Mouse (Mus musculus) retina, adult 2 months (tissue): ENCODE data around the gene Cdkl4.
"Not testable (repeated sequence)": the region's sequence is repeated elsewhere in the genome, so short reads cannot be mapped to it uniquely, and the experiment has no call there.

Source experiments
- DNase-seq: peaks from one replicate; pipeline ENCODE4 v3.0.0-alpha.2; 2012; ENCODE audit warnings: low read depth, low spot score

The Cdkl4 gene

DNA sequence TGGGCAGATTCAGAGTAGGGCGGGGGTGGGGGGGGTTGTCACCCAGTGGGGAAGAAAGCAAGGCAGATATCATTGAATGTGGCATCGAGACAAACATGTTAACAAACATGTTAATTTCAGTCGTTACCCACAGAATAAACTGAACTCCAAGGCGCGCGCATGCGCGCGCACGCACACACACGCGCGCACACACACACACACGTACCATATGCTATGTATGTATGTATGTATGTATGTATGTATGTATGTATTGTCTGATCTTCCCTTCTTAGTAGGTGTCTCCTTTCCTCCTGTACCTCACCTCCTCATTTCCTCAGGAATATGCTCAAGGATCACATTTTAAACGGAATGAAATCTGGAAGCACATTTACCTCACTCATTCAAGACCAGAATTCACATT is at the start of gene Cdkl4:
Cdkl4 (minus strand) TSS at position 175 of the 400 bp plus-strand sequence.
- DNase-seq: no peak

DNA sequence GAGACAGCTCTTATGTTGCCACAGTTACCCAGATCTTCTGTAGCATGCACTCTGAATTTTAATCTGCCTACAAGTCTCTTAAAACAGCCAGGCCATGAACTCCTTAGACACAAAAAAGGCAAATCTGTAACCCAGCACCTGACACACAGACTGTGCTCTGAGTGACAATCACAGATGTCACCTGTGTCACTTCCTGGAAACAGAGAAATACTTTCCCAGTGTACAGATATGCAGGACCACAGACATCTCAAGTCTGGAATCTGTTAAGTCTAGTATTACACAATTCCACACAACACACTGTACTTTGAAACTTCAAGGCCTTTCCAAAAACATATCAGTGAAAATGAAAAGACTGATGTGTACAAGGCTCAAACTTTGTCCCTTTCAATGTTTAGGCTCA is 47.4 kb upstream of the Cdkl4 start:
- DNase-seq: no peak

DNA sequence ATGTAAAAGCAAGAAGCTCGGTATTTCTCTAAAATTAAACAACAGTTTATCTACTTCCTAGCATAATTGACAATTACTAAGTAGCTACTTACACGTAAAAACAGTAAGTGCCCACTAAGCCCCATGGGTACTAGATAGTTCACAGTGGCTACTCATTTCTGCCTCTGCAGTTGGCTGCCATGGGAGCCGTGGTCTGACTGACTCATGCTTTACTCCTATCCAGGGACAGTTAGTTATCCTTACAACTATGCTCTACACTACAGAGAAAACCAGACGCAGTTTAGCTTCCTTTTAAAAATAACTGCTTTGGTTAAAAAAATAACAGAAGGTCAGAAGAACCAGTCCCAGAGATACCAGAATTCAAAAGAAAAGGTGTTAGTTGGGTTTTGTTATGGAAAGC is 44.1 kb upstream of the Cdkl4 start:
- no peak for DNase-seq

DNA sequence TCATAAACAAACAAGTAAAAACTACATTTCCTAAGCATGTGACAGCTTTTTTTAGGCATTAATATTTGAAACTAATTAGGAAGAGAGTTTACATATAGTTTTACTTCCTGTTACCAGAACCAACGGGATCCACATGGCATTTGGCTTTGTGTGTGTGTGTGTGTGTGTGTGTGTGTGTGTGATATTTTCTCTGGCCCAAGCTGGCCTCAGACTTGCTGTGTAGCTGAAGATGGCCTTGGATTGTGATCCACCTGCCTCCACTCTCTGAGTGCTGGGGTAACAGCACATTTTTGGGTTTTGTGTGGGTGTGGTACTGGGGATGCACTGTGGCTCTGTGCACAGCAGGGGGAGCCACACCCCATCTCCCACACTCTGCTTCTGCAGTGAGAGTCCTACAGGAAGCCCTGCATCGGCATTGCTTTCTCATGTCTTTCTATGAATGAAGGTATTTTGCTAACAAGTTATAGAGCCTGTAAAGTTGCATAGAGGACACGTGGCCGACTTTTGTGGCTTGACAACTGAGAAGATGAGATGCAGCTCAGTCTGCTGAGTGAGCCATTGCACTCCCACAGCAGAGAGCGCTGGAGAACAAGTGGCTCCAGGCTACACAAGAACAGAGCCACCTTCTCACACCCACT is 43.3 kb upstream of the Cdkl4 start:
- DNase-seq: peak; percentile 16

DNA sequence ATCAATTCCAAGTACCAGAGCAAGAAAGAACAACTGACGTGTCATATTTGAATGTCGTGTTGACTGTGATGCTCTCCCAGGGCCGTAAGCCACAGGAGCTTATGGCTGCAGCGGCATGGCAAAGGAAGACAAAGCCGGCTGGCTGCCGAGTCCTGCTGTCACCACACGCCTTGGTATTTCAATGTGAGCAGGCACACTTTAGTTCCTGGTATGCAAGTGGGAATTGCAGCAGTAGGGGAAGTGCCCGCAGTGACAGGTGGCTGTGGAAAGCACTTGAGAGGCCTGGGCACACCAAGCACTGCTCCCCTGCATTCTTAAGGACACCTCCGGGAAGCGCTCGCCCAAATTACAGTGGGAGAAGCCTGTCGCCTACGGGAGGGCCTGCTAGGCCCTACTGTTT is 41.9 kb upstream of the Cdkl4 start:
- no peak for DNase-seq

DNA sequence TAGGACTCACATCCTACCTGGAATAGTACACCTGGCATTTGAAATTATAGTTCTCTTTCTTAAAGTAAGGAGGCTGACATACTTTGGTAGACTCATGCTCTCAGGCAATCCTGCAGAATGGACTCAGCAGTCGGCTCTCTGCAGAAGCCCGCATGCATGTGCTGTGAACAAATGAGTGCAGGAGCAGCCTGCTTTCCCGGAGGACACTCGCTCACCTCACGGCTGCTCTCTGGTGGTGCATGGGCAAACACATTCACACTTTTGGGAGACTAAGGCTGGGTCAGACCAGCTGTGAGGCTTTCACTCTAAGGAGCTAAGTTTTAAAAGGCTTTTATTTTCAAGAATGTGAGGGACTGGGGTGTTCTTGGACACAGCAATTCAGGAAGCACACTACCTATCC is 41.3 kb upstream of the Cdkl4 start:
- no peak for DNase-seq

DNA sequence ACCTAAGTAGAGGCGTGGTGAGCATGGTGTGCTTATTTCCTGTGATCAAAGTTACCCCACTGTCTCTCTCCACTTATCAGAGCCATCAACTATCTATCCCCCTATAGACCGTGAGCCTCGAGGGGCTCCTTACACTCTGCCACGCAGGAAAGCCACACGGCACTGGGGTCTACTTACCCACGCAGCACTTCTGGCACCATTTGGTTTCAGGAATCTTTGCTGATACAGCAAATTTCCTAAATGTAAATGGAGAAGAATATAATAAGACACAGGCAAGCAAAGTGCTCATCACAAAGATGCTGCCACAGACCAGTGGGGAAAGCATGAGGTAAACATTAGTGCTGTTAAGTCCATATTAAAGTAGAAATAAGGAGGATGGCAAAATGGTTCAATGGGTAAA is 26.2 kb upstream of the Cdkl4 start:
- no peak for DNase-seq

DNA sequence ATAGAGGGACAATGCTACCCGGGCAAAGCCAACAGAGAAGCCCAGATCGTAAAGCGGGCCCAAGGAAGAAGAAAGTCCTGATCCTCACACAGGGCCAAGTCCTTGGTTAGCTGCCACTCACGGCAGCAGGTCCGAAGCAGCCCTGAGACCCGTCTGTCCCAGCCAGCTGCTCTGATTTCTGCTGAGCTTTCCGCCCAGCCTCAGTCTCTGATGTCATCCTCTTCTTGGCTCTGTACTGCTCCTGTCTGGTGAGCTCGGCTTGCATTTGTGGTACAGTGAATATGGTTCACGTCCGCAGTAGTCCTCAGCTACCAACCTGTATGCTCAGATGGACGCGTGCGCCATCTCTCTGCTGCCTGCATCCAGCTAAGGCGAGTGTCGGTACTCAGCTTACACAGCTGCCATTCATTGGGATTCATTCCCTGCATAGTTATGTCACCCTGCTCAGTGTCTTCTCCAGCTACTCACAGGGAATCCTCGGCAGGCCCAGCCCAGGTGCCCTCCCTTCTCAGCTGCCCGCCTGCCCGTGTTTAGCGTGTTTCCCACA is 25.5 kb upstream of the Cdkl4 start:
- no peak for DNase-seq

DNA sequence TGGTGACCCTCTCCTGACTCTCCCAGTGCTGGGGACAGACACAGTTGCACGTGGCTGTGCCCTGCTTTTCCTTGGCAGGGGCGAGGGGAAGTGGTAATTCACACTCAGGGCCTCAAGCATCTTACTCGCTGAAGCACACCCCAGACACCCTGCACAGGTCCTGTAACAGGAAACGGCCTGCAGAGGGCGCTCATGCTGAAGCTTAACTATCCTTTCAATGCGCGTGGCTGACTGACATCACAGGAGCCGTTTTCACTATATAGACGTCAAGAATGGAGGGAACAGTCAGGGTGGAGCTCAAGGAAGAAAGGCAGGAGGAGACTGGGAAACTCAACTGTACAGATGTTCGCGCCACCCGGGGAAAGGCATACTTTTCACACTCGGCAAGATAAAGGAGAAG is 23.8 kb upstream of the Cdkl4 start:
- no peak for DNase-seq

DNA sequence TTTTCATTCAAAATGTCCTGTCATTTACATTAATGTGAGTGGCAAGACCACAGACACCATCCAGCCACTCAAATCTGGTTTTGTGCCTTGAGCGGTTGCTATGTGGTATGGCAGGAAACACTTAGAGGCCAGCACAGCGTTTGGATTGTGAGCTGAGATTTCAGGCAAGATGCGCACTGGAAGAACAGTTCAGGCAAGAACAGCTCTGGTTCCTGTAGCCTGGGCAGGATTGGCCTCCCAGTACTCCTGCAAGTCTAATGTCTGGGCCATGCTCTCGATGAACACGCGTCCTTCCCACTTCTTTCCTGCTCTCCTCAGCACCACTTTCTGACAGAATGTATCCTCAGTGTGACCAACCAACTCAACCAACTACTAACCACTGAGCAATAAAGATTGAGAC is 5.4 kb upstream of the Cdkl4 start:
- DNase-seq: no peak

DNA sequence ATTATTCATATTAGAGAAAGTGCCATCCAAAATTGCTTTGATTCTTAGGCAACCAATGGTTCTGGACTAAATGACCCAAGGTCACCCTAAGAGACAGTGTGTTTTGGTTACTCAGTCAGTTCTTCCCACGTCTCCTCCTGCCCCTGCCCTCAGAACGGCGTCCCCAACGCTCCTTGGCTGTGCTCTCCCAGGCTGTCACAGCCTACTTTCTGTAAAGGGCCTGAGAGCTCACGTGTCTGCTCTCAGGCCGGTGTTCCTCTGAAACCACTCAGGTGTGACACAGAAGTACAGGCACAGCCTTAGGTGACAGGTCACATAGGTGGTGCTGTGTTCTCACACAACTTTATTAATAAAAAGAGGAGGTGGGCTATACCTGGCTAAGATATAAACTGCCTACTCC is 2.3 kb upstream of the Cdkl4 start:
- DNase-seq: no peak

DNA sequence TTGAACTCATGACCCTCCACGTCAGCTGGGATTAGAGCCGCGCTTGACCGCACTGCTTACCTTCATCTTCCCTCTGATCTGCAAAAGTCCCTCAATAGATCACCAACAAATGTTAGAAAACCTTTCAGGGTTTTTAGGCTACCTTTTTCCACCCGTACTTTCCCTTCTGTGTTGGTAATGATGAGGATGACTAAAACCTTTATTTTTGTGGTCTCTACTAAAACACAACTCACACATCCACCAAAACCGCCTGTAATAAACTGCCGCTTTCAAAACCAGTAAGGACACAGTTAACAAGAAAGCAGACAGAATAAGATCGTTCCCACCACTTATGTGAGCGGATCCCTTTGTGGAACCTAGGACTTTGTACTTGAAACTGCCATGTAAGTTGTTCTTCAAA is 1.5 kb upstream of the Cdkl4 start:
- no peak for DNase-seq

DNA sequence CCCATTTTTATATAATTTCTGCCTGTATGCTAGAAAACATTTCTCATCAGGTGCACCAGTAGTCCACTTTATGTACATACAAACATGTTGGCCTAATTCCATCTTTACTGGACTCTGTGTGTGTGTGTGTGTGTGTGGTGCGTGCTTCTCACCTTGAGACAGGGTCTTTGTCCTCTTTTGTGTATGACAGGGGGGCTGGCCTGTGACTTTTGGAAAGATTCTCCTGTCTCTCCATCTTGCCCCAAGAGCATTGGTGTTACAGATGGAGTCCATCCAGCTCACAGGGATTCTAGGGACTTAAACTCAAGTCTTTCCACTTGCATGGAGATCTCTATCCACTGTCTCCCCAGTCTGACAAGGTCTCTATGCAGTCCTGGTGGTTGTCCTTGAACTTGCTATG is 428 bp upstream of the Cdkl4 start:
- no peak for DNase-seq

DNA sequence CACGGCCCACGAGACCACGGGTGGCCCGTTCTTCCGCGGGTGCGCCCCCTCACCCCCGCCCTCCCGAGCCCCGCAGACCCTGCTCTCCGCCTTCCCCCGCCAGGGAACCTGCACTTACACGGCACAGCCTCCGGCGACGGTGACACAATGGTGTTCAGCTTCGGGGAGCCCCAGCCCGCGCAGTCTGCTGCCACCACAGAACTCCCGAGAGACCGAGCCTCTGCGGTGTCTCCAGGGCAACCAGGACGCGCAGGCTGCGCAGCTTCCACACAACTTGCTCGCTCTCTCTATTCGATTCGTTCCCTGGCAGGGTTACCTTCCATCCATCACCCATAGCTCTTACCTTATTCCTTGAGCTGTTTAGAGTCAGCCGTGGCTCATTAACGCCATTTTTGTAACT is 399 bp downstream of the Cdkl4 start:
- DNase-seq: no peak

DNA sequence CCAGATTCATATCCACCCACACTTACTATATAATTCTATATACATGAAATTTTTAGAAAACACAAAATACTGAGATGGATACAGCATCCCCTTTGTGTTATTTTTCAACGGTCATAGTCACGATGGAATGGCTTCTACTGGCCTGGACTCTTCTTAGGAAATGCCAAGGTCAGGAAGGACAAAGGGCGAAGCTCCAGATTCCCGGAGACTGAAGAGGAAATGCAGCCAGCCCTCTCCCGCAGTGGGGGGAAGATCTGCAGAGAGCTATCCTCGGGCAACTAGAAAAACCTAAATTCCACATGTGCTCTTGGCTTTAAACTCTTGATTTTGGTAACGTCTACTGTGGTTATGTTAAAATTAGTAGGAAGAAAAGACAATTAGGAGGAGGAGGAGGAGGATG is 2.6 kb downstream of the Cdkl4 start:
- DNase-seq: no peak

DNA sequence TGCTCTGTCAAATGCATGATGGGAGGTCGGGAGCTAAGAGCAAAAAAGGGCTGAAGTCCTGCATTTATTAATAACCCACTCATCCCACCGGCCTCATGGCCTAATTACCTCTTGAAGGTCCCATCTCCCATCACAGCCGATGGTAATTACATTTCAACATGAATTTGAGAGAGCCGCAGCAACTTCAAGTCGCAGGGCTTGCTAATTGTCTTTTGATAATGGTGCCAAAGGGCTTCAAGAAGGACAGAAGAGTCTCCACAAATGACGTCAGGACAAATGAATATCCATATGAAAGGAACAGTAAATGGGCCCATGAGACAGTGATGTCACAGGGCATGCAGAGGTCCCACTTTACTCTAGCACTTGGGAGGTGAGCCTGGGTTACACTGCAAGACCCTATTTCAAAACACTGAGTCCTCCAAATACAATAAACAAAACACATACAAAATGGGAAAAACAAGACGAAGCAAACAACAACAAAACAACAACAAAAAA is 3.1 kb downstream of the Cdkl4 start:
- DNase-seq: no peak

DNA sequence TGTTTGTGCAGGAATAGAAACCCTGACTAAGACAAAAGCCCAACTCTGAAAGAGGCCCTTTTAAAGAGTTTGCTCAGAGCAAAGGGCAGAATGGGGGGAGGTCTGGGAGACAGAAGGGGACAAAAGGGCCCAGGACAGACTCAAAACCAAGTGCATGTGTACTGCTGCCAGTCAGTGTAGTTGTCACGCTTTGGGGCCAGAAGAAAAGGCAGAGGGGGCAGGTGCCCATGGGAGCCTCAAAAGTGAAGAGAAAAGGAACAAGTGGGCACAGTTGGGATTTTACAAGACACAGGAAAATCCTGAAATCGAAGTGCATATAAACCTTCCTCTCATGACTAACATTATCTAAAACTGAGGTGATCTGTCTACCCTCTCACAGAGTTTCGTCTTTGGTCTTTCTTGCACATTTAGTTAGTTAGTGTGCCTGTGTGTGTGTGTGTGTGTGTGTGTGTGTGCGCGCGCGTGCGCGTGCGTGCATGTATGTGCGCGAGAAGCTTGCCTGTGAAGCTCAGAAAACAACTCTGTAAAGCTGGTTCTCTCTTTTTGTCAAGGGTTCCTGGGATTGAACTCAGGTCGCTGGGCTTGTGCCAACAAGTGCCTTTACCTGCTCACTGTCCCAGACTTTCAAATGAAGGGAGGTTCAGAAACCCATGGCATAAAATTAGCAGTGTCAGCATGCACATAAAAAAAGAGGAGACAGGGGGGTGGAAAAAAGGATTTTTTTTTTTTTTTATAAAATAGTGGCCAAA is 5.3 kb downstream of the Cdkl4 start:
- no peak for DNase-seq

DNA sequence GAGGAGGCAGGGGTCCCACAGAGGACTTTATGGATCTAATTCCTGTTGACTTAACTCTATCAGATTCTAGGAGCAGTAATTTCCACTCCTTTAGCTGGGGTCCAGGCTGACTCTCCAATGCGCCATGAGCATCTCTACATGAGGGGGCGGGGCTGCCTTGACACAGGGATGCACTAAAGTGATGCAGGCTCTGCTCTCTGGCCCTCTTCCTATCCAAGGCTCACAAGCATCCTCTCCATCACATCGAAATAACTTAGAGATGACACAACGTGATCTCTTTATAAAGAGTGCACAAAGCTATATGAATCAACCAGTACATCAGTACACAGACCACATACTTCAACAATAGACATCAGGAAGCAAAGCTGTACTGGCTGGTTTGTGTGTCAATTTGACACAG is 6.2 kb downstream of the Cdkl4 start:
- no peak for DNase-seq

DNA sequence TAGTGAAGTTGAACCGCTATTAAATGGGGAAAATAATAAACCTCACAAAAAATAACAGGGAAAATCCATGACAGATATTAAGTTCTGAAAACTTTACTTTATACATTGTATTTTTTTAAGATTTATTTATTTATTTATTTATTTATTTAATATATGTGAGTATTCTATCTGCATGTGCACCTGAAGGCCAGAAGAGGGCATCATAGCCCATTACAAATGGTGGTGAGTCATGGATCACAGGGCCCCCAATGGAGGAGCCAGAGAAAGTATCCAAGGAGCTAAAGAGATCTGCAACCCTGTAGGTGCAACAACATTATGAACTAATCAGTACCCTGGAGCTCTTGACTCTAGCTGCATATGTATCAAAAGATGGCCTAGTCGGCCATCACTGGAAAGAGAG is 7.9 kb downstream of the Cdkl4 start:
- not testable (repeated sequence) for DNase-seq

DNA sequence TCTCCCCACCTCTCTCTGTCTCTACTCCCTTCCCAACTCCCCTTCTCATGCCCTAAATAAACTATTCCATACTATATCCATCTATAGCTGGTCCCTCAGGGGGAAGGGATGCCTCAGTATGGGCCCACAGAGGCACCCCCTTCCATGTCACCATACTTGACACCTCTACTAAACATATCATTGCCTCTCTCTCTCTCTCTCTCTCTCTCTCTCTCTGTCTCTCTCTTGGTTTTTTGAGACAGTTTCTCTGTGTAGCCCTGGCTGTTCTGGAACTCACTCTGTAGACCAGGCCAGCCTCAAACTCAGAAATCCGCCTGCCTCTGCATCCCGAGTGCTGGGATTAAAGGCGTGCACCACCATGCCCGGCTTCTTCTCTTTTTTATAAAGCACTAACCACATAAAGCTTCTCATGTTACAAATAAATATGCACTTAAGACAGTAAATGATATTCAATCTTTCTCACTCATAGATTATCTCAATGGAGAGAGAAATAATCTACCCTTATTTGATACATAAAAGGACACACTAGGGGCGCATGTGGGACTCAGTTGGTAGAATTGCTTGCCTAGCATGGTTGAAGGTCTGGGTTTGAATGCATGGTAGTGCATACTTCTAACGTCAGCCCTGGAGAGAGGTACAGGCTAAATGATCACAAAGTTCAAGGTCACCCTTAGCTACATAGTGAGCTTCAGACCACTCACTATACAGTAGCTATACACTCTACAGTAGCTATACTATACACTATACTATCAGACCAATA is 8.6 kb downstream of the Cdkl4 start:
- DNase-seq: no peak

DNA sequence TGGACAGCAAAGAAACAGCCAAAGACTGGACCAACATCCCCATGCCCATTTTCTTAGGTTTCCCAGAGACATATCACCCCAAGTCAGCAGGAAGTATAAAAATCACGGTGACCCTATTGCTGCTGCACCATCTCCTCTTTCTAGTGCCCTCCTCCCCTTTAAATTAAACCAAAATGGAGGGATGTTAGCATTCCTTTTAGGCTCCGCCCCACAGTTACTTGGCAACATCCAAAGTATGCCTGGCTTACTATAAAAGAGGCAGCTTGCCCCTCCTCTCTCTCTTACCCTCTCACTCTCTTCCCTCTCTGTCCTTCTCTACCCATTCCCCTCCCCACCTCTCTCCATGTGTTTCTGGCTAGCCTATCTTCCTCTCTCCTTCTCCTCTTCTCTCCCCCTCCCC is 9.2 kb downstream of the Cdkl4 start:
- DNase-seq: no peak

DNA sequence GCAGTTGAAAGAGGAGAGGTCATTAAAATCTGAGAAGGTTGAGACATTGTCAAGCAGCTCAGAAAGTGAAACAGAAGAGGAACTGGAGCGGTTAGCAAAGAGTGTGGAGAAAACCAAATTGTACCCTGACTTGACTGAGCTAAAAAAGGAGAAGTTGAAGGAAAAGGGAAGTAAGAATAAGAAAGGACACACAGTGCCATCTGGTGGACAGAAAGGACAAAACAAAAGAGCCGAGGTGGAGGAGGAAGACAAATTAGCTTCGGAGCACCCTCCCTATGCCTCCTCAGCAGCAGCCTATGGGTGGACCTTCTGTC is 13.0 kb downstream of the Cdkl4 start:
- no peak for DNase-seq
